ENCODE assay signal across 33 mouse cellular contexts in genomic region chr9:72987703-72988102, GRCm38 (mm10). TPM values are rescaled to one million over a fixed set of nuclear protein-coding genes. Genes with fewer than 3 reads are reported as not detected.
A peak's percentile ranks its signal among the peaks of the same experiment; 100 is the strongest.
DNase-seq lines count a peak whose midpoint lies in the region; ATAC-seq and TF ChIP-seq lines count a peak whose summit lies in the region.
"Had no signal": no experiment of that assay in that cellular context is flagged by ENCODE, and none has a peak within 500 bp of the region (broad histone marks: within the 10 kb centered on the region; RNA-seq: fewer than 3 reads in every experiment).

No protein-coding gene starts in this region.

- H3K4me1 ChIP-seq in forebrain, embryonic 12.5 days, result peaks cover 18% of the 10 kb centered on the region
- peaks cover 18% of the 10 kb centered on the region for H3K4me1 ChIP-seq in forebrain, embryonic 15.5 days
- peaks cover 2 to 7% of the 10 kb centered on the region in 2 experiments for H3K4me1 ChIP-seq in MEL (ENCODE audit: control insufficient read depth in 1 of 2, insufficient read depth in 2 of 2, low read length in 2 of 2)

- H3K4me3 ChIP-seq in forebrain, embryonic 12.5 days (replicated peaks), result no peak overlapping the region
- H3K4me3 ChIP-seq in forebrain, embryonic 15.5 days, result no peak overlapping the region
- H3K4me3 ChIP-seq in MEL (ENCODE audit: control insufficient read depth in 1 of 2, insufficient read depth in 1 of 2, low read depth in 2 of 2, low read length in 2 of 2), result no peak overlapping the region
- H3K4me3 ChIP-seq: embryonic facial prominence, embryonic 13.5 days; erythroblast, embryonic 14.5 days; forebrain, embryonic 13.5 days; gastrocnemius, adult 2 months; hindbrain, embryonic 12.5 days; hindbrain, embryonic 15.5 days had no signal

- no peaks in the 10 kb centered on the region for H3K27me3 ChIP-seq in forebrain, embryonic 12.5 days
- H3K27me3 ChIP-seq in forebrain, embryonic 15.5 days, result no peaks in the 10 kb centered on the region
- H3K27me3 ChIP-seq in MEL (ENCODE audit: control insufficient read depth in 1 of 2, insufficient read depth in 2 of 2, low read length in 2 of 2), result no peaks in the 10 kb centered on the region
- H3K27me3 ChIP-seq: forebrain, embryonic 13.5 days; hindbrain, embryonic 12.5 days; hindbrain, embryonic 15.5 days had no signal

- no peaks in the 10 kb centered on the region for H3K36me3 ChIP-seq in forebrain, embryonic 12.5 days (replicated peaks)
- H3K36me3 ChIP-seq in forebrain, embryonic 15.5 days, result no peaks in the 10 kb centered on the region
- H3K36me3 ChIP-seq in MEL (ENCODE audit: control insufficient read depth in 1 of 2, insufficient read depth in 2 of 2, low read length in 2 of 2), result peaks cover 0 to 11% of the 10 kb centered on the region in 2 experiments; a peak in 2 of 4 replicates
- H3K36me3 ChIP-seq: embryonic facial prominence, embryonic 13.5 days; G1E; hindbrain, embryonic 12.5 days; hindbrain, embryonic 15.5 days had no signal

- TF ChIP-seq RAD21 in MEL (IDR thresholded peaks at IDR 0.05; ENCODE audit: low read depth, low read length), result no peak

- TF ChIP-seq POLR2A in MEL (IDR thresholded peaks at IDR 0.05; ENCODE audit: control insufficient read depth in 1 of 2, insufficient read depth in 1 of 2, low read depth in 1 of 2, low read length in 2 of 2, poor library complexity in 1 of 2), result no peak

- no peaks in the 10 kb centered on the region for H3K9me3 ChIP-seq in forebrain, embryonic 12.5 days
- no peaks in the 10 kb centered on the region for H3K9me3 ChIP-seq in forebrain, embryonic 15.5 days
- H3K9me3 ChIP-seq in MEL (replicated peaks; ENCODE audit: insufficient read depth, low read length), result no peaks in the 10 kb centered on the region
- H3K9me3 ChIP-seq: embryonic facial prominence, embryonic 13.5 days; forebrain, embryonic 13.5 days; G1E; hindbrain, embryonic 12.5 days; hindbrain, embryonic 15.5 days had no signal

- 56% methylated on average over 3 of the region's 3 CpGs for WGBS in forebrain, embryonic 12.5 days
- 54% methylated on average over 3 of the region's 3 CpGs for WGBS in forebrain, embryonic 15.5 days

- DNase-seq in MEL (ENCODE audit: low read depth, low spot score), result no peak
- DNase-seq in induced T-regulatory cell, adult 2 months (ENCODE audit: low read depth), result peak; percentile 33
- DNase-seq: adrenal gland, adult 8-10 months; adrenal gland, postnatal 25 days; B cell, adult 2 months; cerebellum, adult 18-20 months; cerebellum, adult 9-10 months; cerebellum, postnatal 14 days; forebrain, postnatal 0 days; gastrocnemius, adult 2 months; gastrocnemius, postnatal 14 days; heart, adult 11 months; kidney, adult 18-20 months had no signal

- H3K79me2 ChIP-seq in MEL (ENCODE audit: control insufficient read depth, insufficient read depth, low read length, poor library complexity), result no peaks in the 10 kb centered on the region

- no peak for ATAC-seq in forebrain, embryonic 12.5 days (ENCODE audit: low FRiP score)
- no peak for ATAC-seq in forebrain, embryonic 15.5 days (replicated peaks)
- no peak for ATAC-seq in inflammation-experienced regulatory T-cells, adult 6 months
- ATAC-seq in megakaryocyte progenitor cell, adult 5-6 weeks (replicated peaks; ENCODE audit: poor library complexity), result no peak
- ATAC-seq: activated CD4-positive, CD25-positive, alpha-beta regulatory T cell, adult 4 months; CD4-positive, CD25-positive, alpha-beta regulatory T cell, adult 4 months; forebrain, embryonic 13.5 days; forebrain, postnatal 0 days; intestine, embryonic 16.5 days had no signal

- TF ChIP-seq CTCF in MEL (IDR thresholded peaks at IDR 0.05 in 2 of 3, conservative IDR thresholded peaks at IDR 0.05 in 1 of 3; ENCODE audit: control insufficient read depth in 1 of 3, insufficient read depth in 1 of 3, low read depth in 2 of 3, low read length in 3 of 3, poor library complexity in 1 of 3, severe bottlenecking in 1 of 3), result no peak

- peak overlapping the region; percentile 17; the same call in 1 of the 2 replicates for H3K9ac ChIP-seq in forebrain, embryonic 12.5 days
- no peak overlapping the region for H3K9ac ChIP-seq in forebrain, embryonic 15.5 days (replicated peaks)
- no peak overlapping the region for H3K9ac ChIP-seq in MEL (ENCODE audit: control insufficient read depth, low read depth, low read length, poor library complexity, severe bottlenecking)
- H3K9ac ChIP-seq: embryonic facial prominence, embryonic 13.5 days; forebrain, embryonic 13.5 days; forebrain, postnatal 0 days; hindbrain, embryonic 12.5 days; hindbrain, embryonic 15.5 days had no signal

- TF ChIP-seq EP300 in MEL (IDR thresholded peaks at IDR 0.05; ENCODE audit: low read depth in 1 of 2, low read length in 2 of 2), result no peak

- H3K4me2 ChIP-seq in forebrain, embryonic 12.5 days, result no peak overlapping the region
- no peak overlapping the region for H3K4me2 ChIP-seq in forebrain, embryonic 15.5 days (replicated peaks)
- H3K4me2 ChIP-seq: embryonic facial prominence, embryonic 13.5 days; forebrain, embryonic 13.5 days; heart, embryonic 11.5 days; hindbrain, embryonic 12.5 days; hindbrain, embryonic 15.5 days had no signal

- no peak overlapping the region for H3K27ac ChIP-seq in forebrain, embryonic 12.5 days
- no peak overlapping the region for H3K27ac ChIP-seq in forebrain, embryonic 15.5 days (replicated peaks)
- H3K27ac ChIP-seq in MEL (ENCODE audit: control insufficient read depth, low read depth, low read length), result no peak overlapping the region
- H3K27ac ChIP-seq: embryonic facial prominence, embryonic 13.5 days; forebrain, embryonic 13.5 days; gastrocnemius, adult 2 months; hindbrain, embryonic 12.5 days; hindbrain, embryonic 15.5 days had no signal

TF ChIP-seq in MEL, 35 proteins besides CTCF, POLR2A, EP300 and RAD21:
- peak; percentile 85 for TF ChIP-seq ZNF384 (IDR thresholded peaks at IDR 0.05; ENCODE audit: low read depth, low read length)
- no peak for TF ChIP-seq MEF2A (IDR thresholded peaks at IDR 0.05; ENCODE audit: extremely low read depth, insufficient replicate concordance, low read depth, low read length, poor library complexity, severe bottlenecking)

RNA-seq across cellular contexts. Expression of gene Ccpg1, which starts 2.5 kb away (rescaled TPM):
- polyA plus RNA-seq in forebrain, embryonic 12.5 days (2016; fragmentation: Nextera tagmentation; extraction: Ambion mirVana), result 26.0 and 28.9 TPM in 2 replicates
- polyA plus RNA-seq in forebrain, embryonic 15.5 days (2015; fragmentation: Nextera tagmentation; extraction: Ambion mirVana), result 46.5 and 47.5 TPM in 2 replicates
- total RNA-seq in MEL (2012; rRNA removed), result 2.1 and 2.9 TPM in 2 replicates
- 10 to 100 TPM in 1 of 2 experiments, not detected in 1; 12.5 TPM for polyA plus RNA-seq in MEL (2012; ENCODE audit: insufficient read depth in 1 of 2, insufficient read length in 2 of 2, low read depth in 1 of 2, low replicate concordance in 2 of 2, missing spikeins in 1 of 2)
- polyA plus RNA-seq in inflammation-experienced regulatory T-cells, adult 6 months (2017; shearing (Covaris generic)), result 10 to 100 TPM; 71.4 to 95.7 (median 89.4) TPM
- 25.8 and 26.6 TPM in 2 replicates for total RNA-seq in megakaryocyte progenitor cell, adult 5-6 weeks (2015)
- total RNA-seq in megakaryocyte progenitor cell, adult 5-6 weeks (2017), result 48.7 and 49.7 TPM in 2 replicates

RNA-seq across cellular contexts. Expression of gene Ccpg1os, which starts 2.5 kb away (rescaled TPM):
- 21.4 and 22.8 TPM in 2 replicates for polyA plus RNA-seq in forebrain, embryonic 12.5 days (2016; fragmentation: Nextera tagmentation; extraction: Ambion mirVana)
- polyA plus RNA-seq in forebrain, embryonic 15.5 days (2015; fragmentation: Nextera tagmentation; extraction: Ambion mirVana), result 21.5 and 23.8 TPM in 2 replicates
- total RNA-seq in MEL (2012; rRNA removed), result 2.3 and 3.4 TPM in 2 replicates
- 1 to 10 TPM in 1 of 2 experiments, not detected in 1; 4.6 TPM for polyA plus RNA-seq in MEL (2012; ENCODE audit: insufficient read depth in 1 of 2, insufficient read length in 2 of 2, low read depth in 1 of 2, low replicate concordance in 2 of 2, missing spikeins in 1 of 2)
- polyA plus RNA-seq in inflammation-experienced regulatory T-cells, adult 6 months (2017; shearing (Covaris generic)), result 10 to 100 TPM in 1 of 3 experiments, 1 to 10 TPM in 2; 5.6 to 12.9 (median 8.4) TPM
- total RNA-seq in megakaryocyte progenitor cell, adult 5-6 weeks (2015), result 6.9 and 10.4 TPM in 2 replicates
- total RNA-seq in megakaryocyte progenitor cell, adult 5-6 weeks (2017), result 8.0 and 10.0 TPM in 2 replicates

RNA-seq across cellular contexts. Expression of gene Gm44503, which starts 29.1 kb away (rescaled TPM):
- not detected in 2 replicates for polyA plus RNA-seq in forebrain, embryonic 12.5 days (2016; fragmentation: Nextera tagmentation; extraction: Ambion mirVana)
- polyA plus RNA-seq in forebrain, embryonic 15.5 days (2015; fragmentation: Nextera tagmentation; extraction: Ambion mirVana), result not detected in 2 replicates
- total RNA-seq in MEL (2012; rRNA removed), result not detected in 2 replicates
- polyA plus RNA-seq in MEL (2012; ENCODE audit: insufficient read depth in 1 of 2, insufficient read length in 2 of 2, low read depth in 1 of 2, low replicate concordance in 2 of 2, missing spikeins in 1 of 2), result not detected
- not detected for polyA plus RNA-seq in inflammation-experienced regulatory T-cells, adult 6 months (2017; shearing (Covaris generic))
- total RNA-seq in megakaryocyte progenitor cell, adult 5-6 weeks (2015), result not detected in 2 replicates
- total RNA-seq in megakaryocyte progenitor cell, adult 5-6 weeks (2017), result 0.07 TPM in 1 of 2 replicates, not detected in the other
- total RNA-seq: adrenal gland, adult 8-10 months; adrenal gland, postnatal 25 days; G1E; gastrocnemius, adult 2 months; gastrocnemius, postnatal 14 days; gastrocnemius, postnatal 4 days; heart, adult 8-10 months; hematopoietic stem cell, adult 5-6 weeks had no signal
- polyA plus RNA-seq: activated CD4-positive, CD25-positive, alpha-beta regulatory T cell, adult 4 months; embryonic facial prominence, embryonic 13.5 days; forebrain, embryonic 13.5 days; forebrain, postnatal 0 days; frontal cortex, adult 2 months; heart, embryonic 11.5 days; heart, embryonic 14.5 days; heart, postnatal 0 days; hindbrain, embryonic 12.5 days; hindbrain, embryonic 15.5 days; intestine, embryonic 16.5 days had no signal

RNA-seq across cellular contexts. Expression of gene Dyx1c1, which starts 29.1 kb away (rescaled TPM):
- polyA plus RNA-seq in forebrain, embryonic 12.5 days (2016; fragmentation: Nextera tagmentation; extraction: Ambion mirVana), result 1.6 and 2.6 TPM in 2 replicates
- polyA plus RNA-seq in forebrain, embryonic 15.5 days (2015; fragmentation: Nextera tagmentation; extraction: Ambion mirVana), result 2.3 and 2.4 TPM in 2 replicates
- 1.0 and 1.1 TPM in 2 replicates for total RNA-seq in MEL (2012; rRNA removed)
- 1 to 10 TPM in 1 of 2 experiments, not detected in 1; 2.0 TPM for polyA plus RNA-seq in MEL (2012; ENCODE audit: insufficient read depth in 1 of 2, insufficient read length in 2 of 2, low read depth in 1 of 2, low replicate concordance in 2 of 2, missing spikeins in 1 of 2)
- polyA plus RNA-seq in inflammation-experienced regulatory T-cells, adult 6 months (2017; shearing (Covaris generic)), result 1 to 10 TPM; 3.8 to 5.0 (median 4.1) TPM
- 0.07 and 0.91 TPM in 2 replicates for total RNA-seq in megakaryocyte progenitor cell, adult 5-6 weeks (2015)
- total RNA-seq in megakaryocyte progenitor cell, adult 5-6 weeks (2017), result 0.58 TPM in 1 of 2 replicates, not detected in the other
- polyA plus RNA-seq: erythroblast, embryonic 14.5 days; G1E had no signal

RNA-seq across cellular contexts. Expression of gene Pigb, which starts 52.5 kb away (rescaled TPM):
- polyA plus RNA-seq in forebrain, embryonic 12.5 days (2016; fragmentation: Nextera tagmentation; extraction: Ambion mirVana), result 10.3 and 13.6 TPM in 2 replicates
- 11.7 and 12.7 TPM in 2 replicates for polyA plus RNA-seq in forebrain, embryonic 15.5 days (2015; fragmentation: Nextera tagmentation; extraction: Ambion mirVana)
- total RNA-seq in MEL (2012; rRNA removed), result 3.5 and 3.7 TPM in 2 replicates
- 10 to 100 TPM in 1 of 2 experiments, not detected in 1; 12.0 TPM for polyA plus RNA-seq in MEL (2012; ENCODE audit: insufficient read depth in 1 of 2, insufficient read length in 2 of 2, low read depth in 1 of 2, low replicate concordance in 2 of 2, missing spikeins in 1 of 2)
- 10 to 100 TPM; 12.0 to 19.6 (median 15.1) TPM for polyA plus RNA-seq in inflammation-experienced regulatory T-cells, adult 6 months (2017; shearing (Covaris generic))
- total RNA-seq in megakaryocyte progenitor cell, adult 5-6 weeks (2015), result 35.3 and 47.1 TPM in 2 replicates
- 7.4 and 7.8 TPM in 2 replicates for total RNA-seq in megakaryocyte progenitor cell, adult 5-6 weeks (2017)
